Mouse (Mus musculus) retina, embryonic 14.5 days (tissue): ENCODE measurements at regions not wholly inside any gene's neighbourhood (a gene's known extent, or its start where the extent isn't known, plus 50 kb on each side); places are given as distances from the start of the nearest gene placed in this dataset.
"Not testable (repeated sequence)": the region's sequence is repeated elsewhere in the genome, so short reads cannot be mapped to it uniquely, and the experiment has no call there.

Source experiments
- DNase-seq: peaks from one replicate; pipeline ENCODE4 v3.0.0-alpha.2; 2015; ENCODE audit warnings: low spot score

GRCm38 (mm10) chr14:94796844-94797243 is 906.4 kb upstream of the Pcdh9 start:
- DNase-seq: not testable (repeated sequence)

DNA sequence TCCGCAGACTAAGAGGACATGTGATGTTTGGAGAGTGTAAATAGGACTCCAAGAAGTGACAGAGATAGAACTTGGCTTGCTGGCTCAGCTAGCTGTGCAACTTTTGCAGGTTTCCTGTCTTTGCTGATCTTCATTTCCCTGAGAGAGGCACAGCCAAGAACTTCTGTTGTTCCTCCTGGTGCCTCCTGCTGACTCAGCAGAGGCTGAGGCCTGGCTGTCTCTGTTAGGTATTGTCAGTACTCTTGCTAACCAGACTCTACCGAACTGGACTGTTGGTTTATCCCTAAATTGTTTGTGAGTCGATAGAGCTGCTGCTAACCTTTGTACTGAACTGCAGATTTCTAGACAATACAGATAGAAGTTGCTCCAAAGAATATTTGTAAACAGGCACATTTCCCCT is 885.4 kb upstream of the Pcdh9 start:
- DNase-seq: no peak

DNA sequence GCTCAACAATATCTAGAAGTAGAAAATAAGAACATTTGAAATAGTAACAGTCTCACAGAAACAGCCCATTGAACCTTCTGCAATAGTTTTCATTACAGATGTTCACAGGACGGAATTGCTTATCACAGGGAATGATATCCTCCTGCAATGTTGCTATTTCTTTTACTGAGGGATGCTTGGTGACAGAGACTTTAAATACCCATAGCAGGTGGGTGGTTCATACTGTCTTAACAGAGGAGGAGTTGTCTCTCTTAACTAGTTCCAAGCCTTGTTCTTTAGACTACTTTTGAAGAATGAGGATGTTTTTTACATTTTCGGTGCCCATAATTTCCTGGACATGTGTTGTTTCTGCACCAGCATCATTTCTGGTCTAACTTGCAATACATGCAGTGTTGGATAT is 852.2 kb upstream of the Pcdh9 start:
- peak; percentile 2 for DNase-seq
